Mouse (Mus musculus) forebrain, embryonic 15.5 days (tissue): ENCODE results near the gene Megf11. TPM values are rescaled to one million over a fixed set of nuclear protein-coding genes. Genes with fewer than 3 reads are reported as not detected.

Source experiments
- ATAC-seq: fragments of 200-750 bp; cut with Nextera tagmentation; replicated peaks from 2 replicates; pipeline ENCODE4 v1.8.0; 2017; ENCODE audit warnings: mild to moderate bottlenecking, moderate TSS enrichment, moderate library complexity
- H3K27ac ChIP-seq: fragments of 300-500 bp; sonication (generic); replicated peaks from 2 replicates; pipeline ENCODE4 v1.5.1; 2015; ENCODE audit warnings: mild to moderate bottlenecking, inconsistent platforms
- H3K27me3 ChIP-seq: fragments of 300-500 bp; sonication (generic); 2 replicates; pipeline ENCODE4 v1.6.1; 2015; ENCODE audit warnings: inconsistent platforms
- H3K36me3 ChIP-seq: fragments of 300-500 bp; sonication (generic); 2 replicates; pipeline ENCODE4 v1.6.1; 2015; ENCODE audit warnings: mild to moderate bottlenecking, inconsistent platforms
- H3K4me1 ChIP-seq: fragments of 300-500 bp; sonication (generic); 2 replicates; pipeline ENCODE4 v1.6.1; 2015; ENCODE audit warnings: inconsistent platforms
- H3K4me2 ChIP-seq: fragments of 300-500 bp; sonication (generic); replicated peaks from 2 replicates; pipeline ENCODE4 v1.6.1; 2015; ENCODE audit warnings: mild to moderate bottlenecking, inconsistent platforms
- H3K4me3 ChIP-seq: fragments of 300-500 bp; sonication (generic); 2 replicates; pipeline ENCODE4 v1.5.1; 2015; ENCODE audit warnings: mild to moderate bottlenecking, inconsistent platforms
- H3K9ac ChIP-seq: fragments of 300-500 bp; sonication (generic); replicated peaks from 2 replicates; pipeline ENCODE4 v1.6.1; 2015; ENCODE audit warnings: mild to moderate bottlenecking, inconsistent platforms
- H3K9me3 ChIP-seq: fragments of 300-500 bp; sonication (generic); 2 replicates; pipeline ENCODE4 v1.6.1; 2016; ENCODE audit warnings: inconsistent platforms
- WGBS: fragments of 180-500 bp; shearing (Covaris S2); methylation state at CpG from one replicate; pipeline ENCODE4 v1.1.7; 2015; ENCODE audit warnings: mixed read lengths; 5-methylcytosine and 5-hydroxymethylcytosine counted together
- polyA plus RNA-seq: library from polyadenylated mRNA; unstranded; fragments of >200 nt; fragmentation: Nextera tagmentation; extraction: Ambion mirVana; gene quantifications from 2 replicates; pipeline ENCODE4 v1.2.1, GENCODE M21; 2015

Megf11 gene
- polyA plus RNA-seq, 1 experiment from 2014 or later = 9.0 TPM

GRCm38 (mm10) chr9:64532711-64533242, 147.4 kb downstream of the Megf11 start:
- H3K4me1 ChIP-seq = peaks cover 16% of the 10 kb centered on the region
- no peak overlapping the region for H3K4me3 ChIP-seq
- no peak overlapping the region for H3K9ac ChIP-seq
- no peaks in the 10 kb centered on the region for H3K36me3 ChIP-seq
- WGBS = 49% methylated on average over 4 of the region's 4 CpGs
- H3K27me3 ChIP-seq = no peaks in the 10 kb centered on the region
- no peaks in the 10 kb centered on the region for H3K9me3 ChIP-seq
- no peak overlapping the region for H3K4me2 ChIP-seq
- no peak; the same call in 1 of the 2 replicates for ATAC-seq
- H3K27ac ChIP-seq = no peak overlapping the region

- no peaks in the 10 kb centered on the region for H3K9me3 ChIP-seq
- H3K9ac ChIP-seq = no peak overlapping the region
- no peaks in the 10 kb centered on the region for H3K27me3 ChIP-seq
- WGBS = 20% methylated on average over 15 of the region's 15 CpGs
- H3K27ac ChIP-seq = peak overlapping the region; percentile 41; the same call in 1 of the 2 replicates
- no peak overlapping the region for H3K4me2 ChIP-seq
- H3K36me3 ChIP-seq = no peaks in the 10 kb centered on the region
- H3K4me1 ChIP-seq = peaks cover 16% of the 10 kb centered on the region
- H3K4me3 ChIP-seq = no peak overlapping the region
- ATAC-seq = peak; percentile 76
Measured at GRCm38 (mm10) chr9:64533488-64534119, 148.2 kb downstream of the Megf11 start.

- WGBS = 84% methylated on average over 6 of the region's 6 CpGs
Measured at GRCm38 (mm10) chr9:64534313-64534712, 148.9 kb downstream of the Megf11 start.

GRCm38 (mm10) chr9:64534856-64535539, 149.6 kb downstream of the Megf11 start:
- 89% methylated on average over 8 of the region's 8 CpGs for WGBS

More at GRCm38 (mm10) chr9:64534313-64534712, 148.9 kb downstream of the Megf11 start:
- Histone ChIP-seq H3K4me2 (no peak overlapping the region), H3K27ac (no peak overlapping the region), H3K4me3 (no peak overlapping the region), H3K36me3 (no peaks in the 10 kb centered on the region), H3K4me1 (peaks cover 16% of the 10 kb centered on the region), H3K9ac (no peak overlapping the region), H3K27me3 (no peaks in the 10 kb centered on the region), H3K9me3 (no peaks in the 10 kb centered on the region)
- no peak for ATAC-seq

GRCm38 (mm10) chr9:64537821-64538220, 152.4 kb downstream of the Megf11 start:
- Histone ChIP-seq H3K4me3 (no peak overlapping the region), H3K9ac (no peak overlapping the region), H3K4me2 (no peak overlapping the region), H3K36me3 (no peaks in the 10 kb centered on the region), H3K27me3 (no peaks in the 10 kb centered on the region), H3K4me1 (peaks cover 15% of the 10 kb centered on the region), H3K9me3 (no peaks in the 10 kb centered on the region), H3K27ac (no peak overlapping the region)
- WGBS = 79% methylated on average over 4 of the region's 4 CpGs
- no peak for ATAC-seq

More at GRCm38 (mm10) chr9:64534856-64535539, 149.6 kb downstream of the Megf11 start:
- no peaks in the 10 kb centered on the region for H3K27me3 ChIP-seq
- no peak for ATAC-seq
- H3K4me3 ChIP-seq = no peak overlapping the region
- no peaks in the 10 kb centered on the region for H3K36me3 ChIP-seq
- H3K4me2 ChIP-seq = no peak overlapping the region
- peaks cover 16% of the 10 kb centered on the region for H3K4me1 ChIP-seq
- no peaks in the 10 kb centered on the region for H3K9me3 ChIP-seq
- no peak overlapping the region for H3K27ac ChIP-seq
- H3K9ac ChIP-seq = no peak overlapping the region

- ATAC-seq = no peak
- 81% methylated on average over 4 of the region's 4 CpGs for WGBS
- Histone ChIP-seq H3K9ac (no peak overlapping the region), H3K4me1 (peaks cover 9% of the 10 kb centered on the region; the same call in 1 of the 2 replicates), H3K27ac (peak overlapping the region; percentile 20; the same call in 1 of the 2 replicates), H3K4me3 (no peak overlapping the region), H3K9me3 (no peaks in the 10 kb centered on the region), H3K36me3 (no peaks in the 10 kb centered on the region), H3K27me3 (no peaks in the 10 kb centered on the region), H3K4me2 (no peak overlapping the region)
Measured at GRCm38 (mm10) chr9:64542246-64542645, 156.8 kb downstream of the Megf11 start.

GRCm38 (mm10) chr9:64543125-64543524, 157.7 kb downstream of the Megf11 start:
- Histone ChIP-seq H3K4me3 (no peak overlapping the region), H3K9me3 (no peaks in the 10 kb centered on the region)
- WGBS = 22% methylated on average over 7 of the region's 7 CpGs

GRCm38 (mm10) chr9:64546344-64546991, 161.0 kb downstream of the Megf11 start:
- ATAC-seq = no peak
- no peak overlapping the region for H3K4me2 ChIP-seq
- no peak overlapping the region for H3K9ac ChIP-seq
- peaks cover 11% of the 10 kb centered on the region; the same call in 1 of the 2 replicates for H3K4me1 ChIP-seq
- no peaks in the 10 kb centered on the region for H3K36me3 ChIP-seq
- H3K4me3 ChIP-seq = no peak overlapping the region
- no peak overlapping the region for H3K27ac ChIP-seq
- H3K27me3 ChIP-seq = no peaks in the 10 kb centered on the region
- WGBS = 41% methylated on average over 7 of the region's 7 CpGs
- H3K9me3 ChIP-seq = no peaks in the 10 kb centered on the region

More at GRCm38 (mm10) chr9:64543125-64543524, 157.7 kb downstream of the Megf11 start:
- peaks cover 9% of the 10 kb centered on the region; the same call in 1 of the 2 replicates for H3K4me1 ChIP-seq
- no peak for ATAC-seq
- no peaks in the 10 kb centered on the region for H3K36me3 ChIP-seq
- no peak overlapping the region for H3K9ac ChIP-seq
- H3K27ac ChIP-seq = 0 out of 2 replicates have a peak overlapping the region, but pooled peaks have one; percentile 24
- H3K4me2 ChIP-seq = no peak overlapping the region
- no peaks in the 10 kb centered on the region for H3K27me3 ChIP-seq

- peaks cover 6% of the 10 kb centered on the region; the same call in 1 of the 2 replicates for H3K4me1 ChIP-seq
- H3K27me3 ChIP-seq = no peaks in the 10 kb centered on the region
- H3K36me3 ChIP-seq = no peaks in the 10 kb centered on the region
- 87% methylated on average over 6 of the region's 6 CpGs for WGBS
- no peak overlapping the region for H3K4me3 ChIP-seq
- H3K27ac ChIP-seq = no peak overlapping the region
- no peak overlapping the region for H3K9ac ChIP-seq
- no peak for ATAC-seq
- no peaks in the 10 kb centered on the region for H3K9me3 ChIP-seq
- no peak overlapping the region for H3K4me2 ChIP-seq
Measured at GRCm38 (mm10) chr9:64548332-64548731, 162.9 kb downstream of the Megf11 start.

GRCm38 (mm10) chr9:64551307-64551706, 165.9 kb downstream of the Megf11 start:
- H3K4me3 ChIP-seq = no peak overlapping the region
- H3K9me3 ChIP-seq = no peaks in the 10 kb centered on the region
- no peaks in the 10 kb centered on the region for H3K27me3 ChIP-seq
- H3K4me2 ChIP-seq = no peak overlapping the region
- no peak for ATAC-seq
- no peak overlapping the region for H3K9ac ChIP-seq
- WGBS = 82% methylated on average over 1 of the region's 1 CpGs
- peaks cover 15% of the 10 kb centered on the region for H3K4me1 ChIP-seq
- no peak overlapping the region for H3K27ac ChIP-seq
- H3K36me3 ChIP-seq = no peaks in the 10 kb centered on the region

- ATAC-seq = no peak
Measured at GRCm38 (mm10) chr9:64552046-64552445, 166.6 kb downstream of the Megf11 start.

GRCm38 (mm10) chr9:64553441-64553840, 168.0 kb downstream of the Megf11 start:
- WGBS = 70% methylated on average over 4 of the region's 4 CpGs
- Histone ChIP-seq H3K36me3 (no peaks in the 10 kb centered on the region), H3K4me2 (no peak overlapping the region), H3K9me3 (no peaks in the 10 kb centered on the region), H3K27me3 (no peaks in the 10 kb centered on the region), H3K27ac (no peak overlapping the region), H3K4me3 (no peak overlapping the region), H3K4me1 (peaks cover 15% of the 10 kb centered on the region), H3K9ac (no peak overlapping the region)
- ATAC-seq = no peak

More at GRCm38 (mm10) chr9:64552046-64552445, 166.6 kb downstream of the Megf11 start:
- Histone ChIP-seq H3K4me1 (peaks cover 15% of the 10 kb centered on the region), H3K9me3 (no peaks in the 10 kb centered on the region), H3K4me2 (no peak overlapping the region), H3K9ac (no peak overlapping the region), H3K4me3 (no peak overlapping the region), H3K27me3 (no peaks in the 10 kb centered on the region), H3K36me3 (no peaks in the 10 kb centered on the region), H3K27ac (no peak overlapping the region)
- WGBS = 65% methylated on average over 4 of the region's 4 CpGs
